Mouse (Mus musculus) gastrocnemius, adult 2 months (tissue): Measurements from ENCODE around the gene Col7a1. TPM values are rescaled to one million over a fixed set of nuclear protein-coding genes. Genes with fewer than 3 reads are reported as not detected.

Experiments used
- DNase-seq: peaks from one replicate; pipeline ENCODE4 v3.0.0; 2022
- H3K27ac ChIP-seq: fragments of 200-600 bp; 2 replicates; pipeline ENCODE4 v1.8.1; 2022; ENCODE audit warnings: mild to moderate bottlenecking
- H3K4me3 ChIP-seq: fragments of 200-600 bp; 2 replicates; pipeline ENCODE4 v1.8.1; 2022; ENCODE audit warnings: mild to moderate bottlenecking, moderate library complexity
- CTCF ChIP-seq: fragments of 200-600 bp; IDR thresholded peaks from 2 replicates; pipeline ENCODE4 v1.8.1; 2022; ENCODE audit warnings: antibody characterized with exemption, mild to moderate bottlenecking, moderate library complexity
- intact Hi-C: fragments of 180-260 bp; cut with DNase I; formaldehyde crosslinking; loops from one replicate; pipeline ENCODE4 v1.15.1; 2025
- long read RNA-seq, 2 experiments: library from polyadenylated mRNA; stranded (forward); transcript quantifications; one replicate each; pipeline ENCODE4 v2.0.0; 2021
- total RNA-seq, 2 experiments: library from RNA; stranded (reverse); gene quantifications; 2 replicates each; pipeline ENCODE4 v1.2.3; 2021

Gene Col7a1
- 1 to 10 TPM in 1 of 2 experiments, under 1 TPM in 1; 0.95 to 3.0 TPM for total RNA-seq
- long read RNA-seq, experiment 1, partial matches to known transcripts, result 0 of 1 reads
- long read RNA-seq, experiment 1, other reads (novel, unspliced or antisense), result 1 of 1 reads
- long read RNA-seq, experiment 2, result 0 reads

DNA sequence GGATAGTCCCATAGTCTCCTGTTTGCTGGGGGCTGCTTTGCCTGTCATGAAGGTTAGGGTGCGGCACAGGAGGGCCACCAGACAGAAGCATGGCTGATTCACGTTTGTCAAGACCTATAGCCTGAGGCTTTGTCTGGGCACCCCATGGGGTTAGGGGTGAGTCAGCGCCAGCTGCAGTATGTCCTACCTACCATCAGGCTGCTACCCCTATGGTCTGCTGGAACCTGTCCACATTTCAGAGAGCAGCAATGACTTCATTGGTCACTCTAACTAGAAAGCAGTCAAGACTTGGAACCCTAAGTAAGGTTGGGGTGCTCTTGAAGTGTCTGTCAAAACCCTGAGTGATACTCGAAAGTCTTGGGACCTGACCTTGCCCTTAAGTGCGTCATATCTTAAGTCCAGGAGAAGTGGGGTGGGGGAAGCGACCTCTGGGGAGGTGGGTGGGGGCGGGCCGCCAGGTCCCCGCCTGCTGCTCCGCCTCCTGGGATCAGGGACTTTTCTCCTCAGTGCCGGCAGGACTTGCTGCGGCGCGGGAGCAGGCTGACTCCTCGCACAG, at the start of gene Col7a1:
TSS of gene Col7a1 (plus strand) at position 506 of the 556 bp plus-strand sequence.
- intact Hi-C loops, result no loop called here
- no peak for TF ChIP-seq CTCF
- H3K27ac ChIP-seq, result no peak within 1 kb of the TSS
- no peak within 1 kb of the TSS for H3K4me3 ChIP-seq
- no peak for DNase-seq

DNA sequence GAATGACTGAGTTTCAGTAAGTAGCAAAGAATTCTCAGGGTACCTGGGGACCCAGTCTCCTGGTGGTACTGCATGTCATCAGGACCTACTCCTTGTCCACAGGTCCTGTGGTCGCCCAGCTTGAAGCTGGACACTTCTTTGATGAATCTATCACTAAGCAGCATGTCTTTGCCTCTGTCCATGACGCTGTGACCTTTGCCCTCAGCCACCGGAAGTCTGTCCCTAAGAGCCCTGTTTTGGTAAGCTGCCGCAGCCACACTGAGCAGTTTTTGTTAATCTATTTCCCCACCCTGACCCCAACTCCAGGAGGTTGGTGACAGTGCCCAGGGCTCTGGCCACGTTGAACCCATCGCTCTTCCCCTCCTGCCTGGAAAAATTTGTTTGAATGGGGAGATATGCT, 41.1 kb upstream of the Col7a1 start:
- H3K4me3 ChIP-seq, result no peak overlapping the region
- H3K27ac ChIP-seq, result no peak overlapping the region
- intact Hi-C loops, result no loop called here
- no peak for DNase-seq
- TF ChIP-seq CTCF, result no peak

DNA sequence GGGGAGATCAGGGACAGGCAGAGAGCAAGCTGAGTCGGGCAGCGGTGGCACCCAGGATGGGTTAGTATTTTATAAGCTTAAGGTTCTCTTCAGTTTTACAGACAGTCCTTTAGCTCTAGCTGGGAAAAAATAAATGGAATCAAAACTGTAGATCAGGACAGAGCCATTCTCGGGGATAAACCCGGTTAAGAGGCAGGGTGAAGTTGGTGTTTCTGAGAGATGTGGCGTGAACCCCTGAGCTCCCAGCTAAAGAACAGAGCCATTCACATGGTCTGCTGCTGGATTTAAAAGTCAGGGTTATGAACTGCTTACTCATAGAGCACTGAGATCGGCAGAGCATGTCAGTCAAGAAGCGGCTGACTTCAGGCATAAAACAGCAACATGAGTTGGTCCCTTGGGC, 40.2 kb upstream of the Col7a1 start:
- DNase-seq, result no peak
- TF ChIP-seq CTCF, result no peak
- no peak overlapping the region for H3K27ac ChIP-seq
- no peak overlapping the region for H3K4me3 ChIP-seq
- intact Hi-C loops, result no loop called here

DNA sequence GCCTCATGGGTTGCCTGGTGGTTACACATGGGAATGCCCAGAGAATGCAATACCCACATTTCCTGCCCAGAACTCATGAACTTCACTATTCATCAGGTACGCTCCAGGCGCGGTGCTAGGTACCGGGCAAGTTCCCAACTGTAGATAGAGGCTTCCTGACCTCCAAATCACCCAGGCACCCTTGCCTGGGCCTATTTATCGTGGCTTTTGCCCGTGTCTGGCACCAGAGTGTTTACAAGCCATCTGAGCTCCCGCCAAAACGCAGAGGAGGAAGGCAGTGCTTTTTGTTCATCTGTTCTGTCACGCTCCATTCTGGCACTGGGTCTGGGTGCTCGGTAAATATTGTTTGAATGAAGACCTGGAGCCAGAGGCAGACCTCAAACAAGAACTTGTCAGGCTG, 39.8 kb upstream of the Col7a1 start:
- no peak for TF ChIP-seq CTCF
- intact Hi-C loops, result no loop called here
- DNase-seq, result no peak
- H3K27ac ChIP-seq, result no peak overlapping the region
- H3K4me3 ChIP-seq, result no peak overlapping the region

DNA sequence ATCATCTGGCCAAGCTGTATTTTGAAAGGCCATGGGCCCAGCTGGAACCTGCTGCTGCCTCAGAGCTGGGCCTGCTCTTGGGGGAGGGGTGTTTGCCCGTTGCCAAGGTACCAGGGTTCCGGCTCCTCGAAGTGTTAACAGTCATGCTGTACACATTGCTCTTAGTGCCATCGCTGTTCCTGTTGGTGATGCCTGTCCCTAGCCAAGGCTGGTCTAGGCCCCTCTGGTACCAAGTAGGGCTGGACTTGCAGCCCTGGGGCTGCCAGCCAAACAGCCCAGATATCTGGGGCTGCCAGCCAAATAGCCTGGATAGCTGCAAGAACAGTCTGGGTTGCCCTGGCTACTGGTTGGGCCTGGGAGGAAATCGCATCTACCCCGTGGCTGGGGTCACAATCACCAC, 38.9 kb upstream of the Col7a1 start, which contains the start of gene Tmem89:
TSS of gene Tmem89 (plus strand) at position 129 of the 400 bp plus-strand sequence.
- no peak for TF ChIP-seq CTCF
- Histone ChIP-seq H3K27ac (no peak within 1 kb of the TSS), H3K4me3 (no peak within 1 kb of the TSS)
- intact Hi-C loops, result no loop called here
- peak; percentile 61 for DNase-seq

DNA sequence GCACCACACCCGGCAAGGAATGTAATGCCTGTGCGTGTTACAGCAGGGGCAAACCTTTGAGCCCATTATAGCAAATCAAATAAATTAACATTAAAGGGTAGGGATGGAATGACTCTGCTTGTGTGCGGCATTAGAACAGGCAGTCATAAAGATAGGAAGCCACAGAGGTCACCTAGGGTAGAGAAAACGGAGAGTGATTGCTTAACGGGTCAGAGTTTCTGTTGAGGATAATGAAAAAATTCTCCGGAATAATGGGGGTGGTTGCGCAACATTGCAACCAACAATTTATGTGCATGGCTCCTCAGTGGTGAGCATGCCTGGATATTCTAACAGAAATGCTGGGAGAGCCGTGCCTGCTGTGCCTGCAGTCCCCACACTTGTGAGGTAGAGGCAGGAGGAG, 27.5 kb upstream of the Col7a1 start:
- TF ChIP-seq CTCF, result no peak
- intact Hi-C loops, result no loop called here
- H3K27ac ChIP-seq, result no peak overlapping the region

DNA sequence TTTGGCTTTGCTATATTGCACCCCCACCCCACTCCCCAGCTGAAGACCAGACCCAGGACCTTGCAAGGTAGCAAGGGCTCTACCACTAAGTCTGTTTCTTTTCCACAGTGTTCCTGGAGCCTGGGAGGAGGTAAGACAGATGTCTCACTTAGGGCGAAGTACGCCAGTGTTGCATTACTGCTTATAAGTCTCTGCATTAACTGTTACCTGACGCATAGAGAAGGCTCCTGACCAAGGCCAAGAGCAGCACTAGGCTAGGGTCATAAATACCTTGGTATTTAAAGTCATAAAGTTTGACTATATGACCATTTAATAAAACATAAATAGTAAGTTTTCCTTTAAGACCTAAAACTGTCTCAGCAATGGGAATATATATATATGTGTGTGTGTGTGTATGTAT, 25.0 kb upstream of the Col7a1 start:
- intact Hi-C loops, result no loop called here
- Histone ChIP-seq H3K27ac (no peak overlapping the region), H3K4me3 (no peak overlapping the region)
- DNase-seq, result no peak
- TF ChIP-seq CTCF, result no peak

More for the DNA sequence above, 27.5 kb upstream of the Col7a1 start:
- H3K4me3 ChIP-seq, result no peak overlapping the region
- DNase-seq, result no peak

DNA sequence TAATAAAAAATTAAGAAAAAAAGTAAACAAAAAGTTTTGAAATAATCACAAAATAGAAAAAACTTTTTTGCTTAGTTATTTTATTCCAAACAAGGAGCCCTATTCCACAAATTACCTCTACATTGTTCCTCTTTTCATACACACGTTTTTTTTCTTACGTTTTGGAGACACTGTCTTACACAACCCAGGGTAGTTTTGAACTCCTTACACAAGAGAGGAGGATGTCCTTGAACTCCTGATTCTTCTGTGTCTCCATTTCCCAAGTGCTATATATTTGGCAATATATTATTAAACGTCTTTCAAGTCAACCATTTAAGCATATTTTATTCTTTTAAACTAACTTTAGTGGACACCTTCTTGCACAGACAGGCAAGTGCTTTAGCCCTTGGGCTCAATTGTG, 17.4 kb upstream of the Col7a1 start:
- intact Hi-C loops, result loop anchor here (1.0 to 5.0 kb wide), 4 partner anchors 51 to 184 kb away; partner anchors contain the start of genes Slc26a6, Trex1 and Ucn2
- no peak for TF ChIP-seq CTCF
- H3K4me3 ChIP-seq, result peak overlapping the region; percentile 85; the same call in 1 of the 2 replicates
- peak overlapping the region; percentile 96; the same call in 1 of the 2 replicates for H3K27ac ChIP-seq
- no peak for DNase-seq

DNA sequence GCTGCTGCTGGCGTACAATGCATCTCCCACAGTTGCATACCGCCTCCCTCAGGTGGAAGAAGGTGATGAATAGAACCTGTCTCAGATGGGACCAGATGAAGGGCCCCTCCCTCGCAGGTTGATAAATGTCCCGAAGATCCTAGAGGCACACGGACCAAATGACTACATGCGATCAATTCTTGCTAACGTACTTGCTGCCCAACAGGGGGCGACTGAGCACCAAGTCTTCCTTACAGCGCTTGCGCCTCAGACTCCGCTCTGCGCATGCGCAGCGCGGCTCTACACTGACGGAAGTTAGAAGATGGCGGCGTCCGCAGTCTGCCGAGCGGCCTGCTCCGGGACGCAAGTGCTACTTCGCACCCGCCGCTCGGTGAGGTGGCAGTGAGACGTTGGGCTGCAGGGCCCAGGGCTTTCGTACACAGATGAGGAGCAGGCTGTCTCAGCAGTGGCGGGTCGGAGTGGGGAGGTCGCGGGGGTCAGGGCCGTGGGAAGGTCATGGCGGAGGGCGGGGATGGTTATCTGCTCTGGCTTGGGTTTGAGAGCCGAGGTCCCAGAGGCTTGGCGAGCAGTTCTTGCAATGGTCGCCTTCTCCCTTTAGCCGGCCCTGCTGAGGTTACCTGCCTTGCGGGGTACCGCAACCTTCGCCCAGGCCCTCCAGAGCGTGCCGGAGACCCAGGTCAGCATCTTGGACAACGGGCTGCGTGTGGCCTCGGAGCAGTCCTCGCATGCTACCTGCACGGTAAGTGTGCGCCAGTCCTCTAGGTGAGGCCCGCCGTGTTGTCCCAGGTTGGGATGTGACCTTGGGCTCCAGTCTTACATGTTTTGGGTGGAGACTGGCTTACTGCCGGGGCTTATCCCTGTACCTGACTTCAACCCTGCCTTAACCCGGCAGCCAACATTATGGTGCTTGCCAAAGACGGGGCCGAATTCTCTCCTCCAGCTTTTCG, 16.7 kb upstream of the Col7a1 start, which contains the start of gene Uqcrc1:
TSS of gene Uqcrc1 (plus strand) at position 216 of the 947 bp plus-strand sequence.
- H3K27ac ChIP-seq, result peak within 1 kb of the TSS; percentile 96
- peak; percentile 97 for TF ChIP-seq CTCF
- peak; percentile 96 for DNase-seq

DNA sequence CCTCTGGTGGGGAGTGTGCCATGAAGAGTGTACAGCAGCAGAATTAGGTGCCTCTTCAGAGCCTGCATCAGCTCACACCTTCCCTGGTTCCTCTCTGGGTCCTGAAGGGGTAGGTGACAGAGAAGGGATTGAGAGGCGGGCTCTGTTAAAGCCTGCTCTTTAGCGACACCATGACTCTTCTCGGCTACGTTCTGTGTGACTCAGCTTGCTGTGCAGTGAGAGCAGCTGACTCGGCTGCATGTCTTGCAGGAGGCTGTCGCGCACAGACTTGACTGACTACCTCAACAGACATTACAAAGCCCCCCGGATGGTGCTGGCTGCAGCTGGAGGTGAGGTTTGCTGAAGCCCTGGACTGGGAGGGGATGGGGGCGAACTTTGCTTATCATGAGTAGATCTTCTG, 8.3 kb upstream of the Col7a1 start:
- no peak for DNase-seq
- no peak for TF ChIP-seq CTCF

More for the DNA sequence above, 16.7 kb upstream of the Col7a1 start, which contains the start of gene Uqcrc1:
- intact Hi-C loops, result loop anchor here (1.0 to 5.0 kb wide), 4 partner anchors 51 to 184 kb away; partner anchors contain the start of genes Slc26a6, Trex1 and Ucn2
- peak within 1 kb of the TSS; percentile 85 for H3K4me3 ChIP-seq

DNA sequence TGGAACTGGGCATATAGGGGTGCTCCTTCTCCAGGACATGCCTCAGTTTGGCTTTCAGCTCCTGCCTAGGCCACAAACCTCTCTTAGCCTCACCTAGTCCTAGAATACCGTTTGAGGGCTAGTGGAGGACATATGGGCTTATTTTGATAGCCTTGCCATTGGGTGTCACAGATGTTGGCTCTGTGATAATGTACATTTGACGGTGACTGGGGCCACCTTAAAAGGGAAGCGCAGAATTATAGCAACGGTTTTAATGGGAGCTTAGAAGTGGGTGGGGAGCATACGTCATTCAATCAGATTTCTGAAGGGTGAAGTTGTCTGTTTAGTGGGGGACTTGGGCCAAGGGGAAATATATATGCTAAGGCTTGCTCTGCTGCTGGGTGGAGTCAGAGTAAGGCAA, 7.8 kb upstream of the Col7a1 start:
- TF ChIP-seq CTCF, result no peak
- no peak overlapping the region for H3K4me3 ChIP-seq
- intact Hi-C loops, result no loop called here
- no peak overlapping the region for H3K27ac ChIP-seq
- DNase-seq, result no peak

More for the DNA sequence above, 8.3 kb upstream of the Col7a1 start:
- no peak overlapping the region for H3K4me3 ChIP-seq
- no peak overlapping the region for H3K27ac ChIP-seq
- intact Hi-C loops, result no loop called here

DNA sequence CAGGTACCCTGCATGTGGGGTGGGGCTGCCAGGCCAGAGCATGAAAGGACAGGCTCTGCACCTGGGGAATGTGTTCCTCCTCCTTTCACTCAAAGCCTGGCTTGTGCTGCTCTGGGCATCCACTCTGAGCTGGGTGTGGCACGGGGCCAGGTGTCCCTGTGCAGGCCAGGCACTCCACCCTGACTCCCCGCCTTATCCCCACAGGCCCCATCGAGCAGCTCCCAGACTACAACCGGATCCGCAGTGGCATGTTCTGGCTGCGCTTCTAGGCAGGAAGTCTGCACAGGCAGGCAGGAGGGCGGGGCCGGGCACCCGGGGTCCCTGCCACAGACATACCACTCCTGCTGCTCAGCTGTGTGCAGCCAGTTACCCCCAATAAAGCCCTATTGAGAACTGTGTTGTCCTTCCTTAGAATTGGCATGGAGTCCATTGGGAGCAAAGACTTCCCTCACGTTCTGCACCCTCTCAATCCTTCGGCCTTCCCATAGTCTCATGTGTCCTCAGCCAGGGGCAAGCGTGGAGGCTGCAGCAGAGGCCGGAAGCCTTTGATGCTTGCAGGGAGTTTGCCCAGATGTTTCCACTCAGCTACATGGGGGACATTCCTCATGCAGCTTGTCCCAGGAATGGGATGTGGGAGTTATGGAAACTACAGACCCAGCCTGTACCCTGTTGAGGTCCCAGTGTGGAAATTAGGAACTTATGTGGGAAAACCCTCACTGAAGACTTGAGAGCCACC, 4.0 kb upstream of the Col7a1 start:
- peak overlapping the region; percentile 11; the same call in 1 of the 2 replicates for H3K4me3 ChIP-seq
- TF ChIP-seq CTCF, result no peak
- DNase-seq, result peak; percentile 82
- intact Hi-C loops, result no loop called here
- peak overlapping the region; percentile 79 for H3K27ac ChIP-seq
